Mouse (Mus musculus): ENCODE measurements at regions not wholly inside any gene's neighbourhood (a gene's known extent, or its start where the extent isn't known, plus 50 kb on each side); places are given as distances from the start of the nearest gene placed in this dataset.

- DNase-seq, result no peak
These were observed 342.9 kb upstream of the Actbl2 start for GRCm38 (mm10) chr13:110911866-110912265.

DNA sequence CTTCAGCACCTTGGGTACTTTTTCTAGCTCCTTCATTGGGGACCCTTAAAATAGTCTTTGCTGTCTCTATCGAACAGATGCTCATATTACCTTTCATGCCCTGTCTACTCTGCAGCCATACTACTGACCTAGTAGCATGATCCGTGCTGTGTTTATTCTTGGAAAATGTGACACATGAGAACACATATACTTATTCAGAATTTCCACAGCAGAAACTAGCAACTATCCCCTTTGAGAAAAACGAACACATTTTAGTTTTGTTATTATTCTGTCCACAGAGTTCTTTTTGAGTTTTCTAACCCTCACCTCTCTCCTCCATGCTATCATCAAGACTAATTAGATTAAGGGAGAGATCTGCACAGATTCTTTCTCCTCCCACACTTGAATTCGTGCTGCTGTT is 341.6 kb upstream of the Actbl2 start:
- no peak for DNase-seq

DNA sequence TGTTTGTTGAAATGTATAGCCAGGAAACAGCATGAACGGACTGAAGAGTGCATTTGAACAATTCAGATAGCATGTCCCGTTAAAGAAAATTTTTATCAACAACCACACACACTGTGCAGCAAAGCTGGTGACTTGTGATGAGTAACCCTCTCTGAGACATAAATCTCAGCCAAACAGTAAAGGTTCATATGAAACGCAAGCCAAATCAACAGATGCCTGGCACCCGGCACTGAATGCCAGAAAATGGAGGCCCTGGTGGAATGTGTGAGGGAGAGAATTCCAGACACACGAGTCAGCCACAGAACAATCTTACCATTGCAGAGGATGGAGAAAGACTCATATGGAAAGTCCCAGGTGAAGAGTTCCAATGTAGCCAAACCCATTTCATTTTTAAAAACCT is 341.1 kb upstream of the Actbl2 start:
- DNase-seq, result no peak

DNA sequence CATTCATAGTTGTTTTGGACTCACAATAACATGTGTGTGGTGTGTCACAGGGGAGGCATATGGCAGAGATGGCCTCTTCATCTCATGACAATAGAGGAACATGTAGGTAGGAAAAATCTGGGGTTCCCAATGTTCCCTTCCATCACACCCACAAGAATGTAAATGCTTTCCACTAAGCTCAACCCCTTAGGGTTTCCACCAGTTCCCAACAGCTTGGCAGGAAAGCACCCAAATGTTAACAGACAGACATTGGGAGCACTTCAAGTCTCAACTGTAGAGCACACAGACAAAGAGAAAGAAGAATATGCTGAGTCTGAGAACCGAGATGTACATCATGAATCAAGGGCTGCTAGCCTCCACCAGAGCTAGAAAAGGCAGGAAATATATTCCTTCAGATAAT is 339.7 kb upstream of the Actbl2 start:
- DNase-seq, result no peak

- DNase-seq, result no peak
These were observed 330.9 kb upstream of the Actbl2 start for GRCm38 (mm10) chr13:110923936-110924335.

GRCm38 (mm10) chr13:110924897-110925296 is 329.9 kb upstream of the Actbl2 start:
- DNase-seq, result no peak

DNA sequence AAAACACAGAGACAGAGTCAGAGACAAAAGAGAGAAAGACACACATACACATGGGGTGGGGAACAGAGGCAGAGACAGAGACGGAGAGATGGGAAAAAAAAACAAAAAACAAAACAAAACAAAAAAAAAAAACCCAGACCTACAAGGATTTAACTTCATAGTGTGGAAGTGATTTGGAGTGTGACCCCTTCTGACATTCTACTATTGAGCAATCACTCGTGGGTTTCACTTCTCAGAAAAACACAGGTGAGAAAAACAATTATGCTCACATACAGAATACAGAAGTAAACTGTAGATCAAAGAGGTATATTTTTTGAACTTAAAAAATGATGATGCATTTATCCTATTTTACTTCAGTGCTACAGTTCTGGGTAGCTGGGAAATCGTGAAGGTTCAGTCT is 326.7 kb upstream of the Actbl2 start:
- DNase-seq, result no peak

- DNase-seq, result no peak
These were observed 325.9 kb upstream of the Actbl2 start for GRCm38 (mm10) chr13:110928894-110929293.

- no peak for DNase-seq
These were observed 325.2 kb upstream of the Actbl2 start for GRCm38 (mm10) chr13:110929579-110929978.

DNA sequence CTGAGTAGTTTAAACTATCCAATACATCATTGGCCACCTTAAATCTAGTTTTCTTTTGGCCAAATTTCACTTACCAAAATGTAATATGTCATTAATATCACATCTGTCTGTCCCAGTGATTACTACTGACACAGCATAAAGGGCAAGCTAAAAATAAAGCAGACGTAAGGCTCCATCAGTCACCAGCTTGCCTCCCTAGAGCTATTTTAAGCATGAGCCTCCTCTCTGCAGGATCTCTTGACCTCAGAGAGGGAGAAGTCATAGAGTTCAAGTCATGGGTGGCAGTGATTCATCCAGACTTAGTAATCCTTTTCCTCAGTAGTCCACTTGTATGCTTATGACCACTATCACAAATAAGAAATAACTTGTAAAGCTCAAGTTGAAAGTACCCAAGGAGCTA is 313.2 kb upstream of the Actbl2 start:
- no peak for DNase-seq

DNA sequence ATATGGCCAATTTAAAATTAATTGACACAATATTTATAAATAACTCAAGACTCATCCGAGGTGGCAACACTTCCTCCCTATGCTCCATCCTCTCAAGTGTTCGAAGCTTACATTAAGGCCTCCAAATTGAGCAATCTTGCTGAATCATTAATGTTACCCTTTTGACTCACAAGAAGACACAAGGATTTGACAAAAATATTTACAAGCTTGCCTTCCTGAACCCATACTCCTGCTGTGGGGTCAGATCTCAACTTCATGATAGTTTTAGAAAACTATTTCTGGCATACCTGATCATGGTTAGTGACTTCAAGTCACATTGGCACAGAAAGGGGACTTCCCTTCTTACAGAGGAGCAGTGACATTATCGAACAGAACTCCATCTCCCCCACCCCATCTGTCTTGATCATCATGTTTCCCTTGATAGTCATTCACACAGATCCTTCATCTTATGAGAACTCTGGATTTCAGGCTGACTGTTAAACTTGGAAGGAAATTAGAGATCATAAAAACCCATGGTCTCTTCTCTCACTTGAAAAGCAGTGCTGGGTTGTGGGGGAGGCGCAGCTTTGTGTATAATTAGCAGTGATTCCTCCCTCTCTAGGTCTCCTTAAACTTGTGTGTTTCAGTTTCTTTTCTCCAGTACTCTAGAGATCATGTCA is 311.7 kb upstream of the Actbl2 start:
- no peak for DNase-seq

DNA sequence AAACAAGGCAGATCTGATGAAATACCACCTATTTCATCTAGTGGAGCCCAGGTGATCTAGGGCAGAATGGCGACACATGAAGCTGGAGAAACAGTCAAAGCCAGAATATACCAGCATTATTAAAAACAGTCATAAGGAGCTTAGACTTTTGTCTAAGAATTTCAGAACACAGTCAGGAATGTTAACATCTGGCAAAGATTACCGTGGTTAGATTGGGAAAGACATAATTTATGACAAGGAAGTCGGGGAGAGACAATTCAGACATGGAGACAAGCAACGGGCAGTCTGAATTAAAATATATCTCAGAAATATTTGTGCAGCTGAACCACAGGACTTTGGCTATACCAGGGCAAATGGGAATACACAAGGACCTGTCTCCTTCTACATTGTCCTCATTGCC is 310.8 kb upstream of the Actbl2 start:
- DNase-seq, result no peak

GRCm38 (mm10) chr13:110944683-110945082 is 310.1 kb upstream of the Actbl2 start:
- no peak for DNase-seq

DNA sequence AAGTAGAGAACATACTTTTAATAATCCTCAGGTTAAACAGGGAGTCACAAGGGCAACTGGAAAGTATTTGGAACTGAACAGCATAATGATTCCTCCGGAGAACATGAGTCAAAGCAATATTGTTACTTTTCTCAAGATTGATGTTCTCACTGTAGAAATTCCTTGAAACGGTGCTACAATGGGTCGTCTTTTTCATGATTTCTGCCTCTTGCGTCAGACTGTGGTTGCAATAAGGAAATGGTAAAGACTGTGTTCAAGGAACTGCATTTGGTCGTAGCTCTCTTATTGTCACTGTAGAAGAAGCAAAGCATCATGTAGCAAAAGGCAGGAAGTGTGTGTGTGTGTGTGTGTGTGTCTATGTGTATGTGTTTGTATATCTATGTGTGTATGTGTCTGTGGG is 294.6 kb upstream of the Actbl2 start:
- DNase-seq, result no peak

GRCm38 (mm10) chr13:110967109-110967508 is 287.7 kb upstream of the Actbl2 start:
- peak; percentile 1 for DNase-seq

- peak; percentile 85 for DNase-seq
These were observed 286.9 kb upstream of the Actbl2 start for GRCm38 (mm10) chr13:110967626-110968506.

DNA sequence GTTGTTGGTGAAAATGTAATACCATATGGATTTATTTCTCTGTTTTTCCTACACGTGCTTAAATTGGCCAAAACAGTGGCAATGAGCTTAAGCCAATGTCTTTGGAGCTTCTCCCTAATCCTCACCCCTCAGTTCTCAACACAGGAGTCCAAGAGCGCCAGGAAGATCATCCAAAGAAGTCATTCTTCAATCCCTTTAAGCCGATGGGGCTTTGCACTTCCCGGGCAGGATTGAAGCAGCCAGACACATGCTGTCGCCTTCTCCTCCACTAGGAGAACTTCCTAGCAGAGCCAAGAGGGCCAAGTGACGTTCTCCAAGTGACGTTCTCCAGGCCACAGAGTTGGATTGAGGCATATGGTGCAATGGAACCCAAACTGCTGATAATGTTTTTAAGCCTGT is 286.3 kb upstream of the Actbl2 start:
- DNase-seq, result peak; percentile 41

DNA sequence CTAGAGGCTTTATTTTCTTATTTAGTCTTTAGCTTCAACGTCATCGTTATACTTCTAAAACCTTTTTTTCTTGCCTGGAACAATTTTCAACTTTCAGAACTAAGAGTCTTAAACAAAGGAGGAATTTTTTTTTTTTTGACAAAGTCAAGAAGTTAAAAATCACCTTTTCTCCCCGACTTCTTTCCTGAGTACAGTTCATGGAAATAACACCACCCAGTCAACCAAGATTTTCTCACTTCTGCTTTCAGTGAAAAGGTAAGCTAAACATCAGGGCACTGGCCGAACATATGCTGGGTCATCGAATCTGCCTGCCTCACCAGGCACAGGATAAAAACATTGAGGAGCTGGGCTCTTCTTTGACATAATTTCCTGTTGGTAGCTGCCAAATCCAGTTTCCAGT is 277.4 kb upstream of the Actbl2 start:
- no peak for DNase-seq

GRCm38 (mm10) chr13:110978022-110978421 is 276.8 kb upstream of the Actbl2 start:
- DNase-seq, result no peak

DNA sequence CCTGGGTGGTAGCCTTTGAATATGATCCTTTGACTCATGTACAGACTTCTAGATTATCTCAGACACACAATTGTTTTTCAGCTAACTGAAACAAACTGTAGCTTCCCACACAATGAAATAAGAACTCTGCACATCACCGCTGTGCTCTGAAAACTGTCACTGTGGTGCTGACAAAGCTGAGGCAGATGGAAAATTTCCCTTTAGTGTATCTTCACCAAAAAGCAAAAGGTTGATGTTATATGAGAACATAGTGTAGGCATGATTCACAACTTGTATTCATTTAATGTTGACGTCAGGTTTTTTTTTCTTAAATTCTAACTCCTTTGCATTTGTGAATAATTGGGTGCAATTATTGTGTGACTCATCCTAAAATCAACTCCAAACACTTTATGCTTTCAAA is 264.1 kb upstream of the Actbl2 start:
- DNase-seq, result no peak

DNA sequence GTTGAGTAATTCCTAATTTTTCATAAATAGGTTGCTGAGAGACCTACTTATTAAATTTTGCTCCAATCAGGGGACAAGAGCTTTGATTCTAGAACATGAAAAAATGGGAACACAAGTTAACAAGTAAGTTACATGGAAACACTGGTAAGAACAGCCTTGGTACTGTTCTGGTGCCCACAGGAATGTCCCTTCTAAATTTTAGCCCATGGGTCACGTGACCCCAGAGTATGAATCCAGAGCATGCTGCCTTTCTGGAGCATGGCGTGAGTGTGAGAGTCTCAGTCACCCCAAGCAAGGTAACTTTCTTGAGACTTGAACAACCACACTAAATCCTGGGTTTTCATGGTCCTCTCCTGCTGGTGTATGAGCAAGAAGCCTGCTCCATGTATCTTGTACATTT is 263.7 kb upstream of the Actbl2 start:
- DNase-seq, result no peak

DNA sequence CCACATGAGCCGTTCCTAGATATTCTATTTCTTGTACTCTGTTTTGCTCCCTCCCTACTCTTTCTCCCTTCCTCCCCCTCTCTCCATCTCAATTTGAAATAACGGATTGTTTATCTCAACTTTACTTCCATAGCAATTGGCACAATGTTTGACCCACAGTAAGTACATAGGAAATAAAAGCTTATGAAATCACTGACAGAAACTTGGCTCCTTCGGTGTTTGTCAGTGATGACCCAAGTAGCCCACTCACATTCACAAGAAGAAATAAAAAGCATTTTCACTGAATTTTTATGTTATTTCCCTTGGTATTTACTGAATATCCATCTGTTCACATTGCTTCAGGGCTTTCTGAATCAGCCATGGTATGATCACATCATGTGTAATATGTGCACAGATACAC is 260.2 kb upstream of the Actbl2 start:
- no peak for DNase-seq

DNA sequence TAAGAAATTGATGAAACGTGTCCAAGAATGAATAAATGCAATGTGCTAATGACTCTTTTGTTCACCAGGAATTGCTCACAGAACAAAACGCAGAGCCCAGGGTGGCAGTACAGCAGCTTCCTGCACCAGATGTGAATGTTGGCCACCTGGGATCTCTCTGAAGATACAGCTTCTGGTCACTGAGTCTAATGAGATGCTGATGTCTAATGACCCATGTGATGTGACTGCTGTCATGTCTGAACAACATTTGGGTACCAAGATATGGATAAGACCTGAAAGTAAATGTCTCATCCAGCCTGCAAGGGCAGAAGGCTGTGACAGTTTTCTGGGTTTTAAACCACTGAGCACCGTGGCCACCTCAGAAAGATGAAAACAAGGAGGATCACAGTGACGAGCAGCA is 252.1 kb upstream of the Actbl2 start:
- DNase-seq, result peak; percentile 25

DNA sequence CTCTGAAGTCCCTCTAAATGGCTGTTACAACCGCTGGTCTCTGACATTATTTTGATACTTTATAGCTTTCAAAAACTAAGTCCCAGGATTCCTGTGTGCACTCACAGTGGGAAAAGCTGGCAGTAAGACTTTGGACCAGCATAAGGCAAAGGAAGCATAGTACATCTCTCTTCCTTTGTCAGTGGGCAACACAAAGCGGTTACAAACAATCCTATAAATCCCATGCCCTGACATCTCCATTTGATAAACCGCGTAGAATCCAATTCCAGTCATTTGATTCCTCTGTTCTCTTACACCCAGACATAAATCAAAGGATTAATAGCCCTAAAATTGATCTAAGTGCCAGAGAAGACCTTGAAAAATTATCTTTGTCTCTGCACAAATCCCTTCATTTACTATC is 240.7 kb upstream of the Actbl2 start:
- DNase-seq, result no peak

DNA sequence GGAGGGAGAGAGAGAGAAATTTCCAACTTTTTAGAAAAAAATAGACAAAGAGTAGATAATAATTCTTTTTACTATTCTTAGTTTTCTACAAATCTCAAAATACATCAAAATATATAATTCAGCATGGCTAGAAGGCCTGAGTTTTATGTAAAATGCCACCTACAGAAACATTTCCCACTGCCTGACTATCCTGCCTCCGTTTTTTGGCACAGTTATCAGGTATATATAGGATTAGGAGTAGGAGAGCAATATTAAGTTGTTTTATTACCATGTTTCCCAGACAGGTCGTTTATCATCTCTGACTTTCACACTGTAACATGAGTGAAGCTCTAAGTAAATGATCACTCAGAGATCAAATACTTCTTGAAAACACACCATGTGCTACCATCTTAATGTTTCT is 224.7 kb upstream of the Actbl2 start:
- no peak for DNase-seq
